ENCODE assay signal across 21 mouse cellular contexts in genomic region chr11:96203789-96204186, GRCm38 (mm10). TPM values are rescaled to one million over a fixed set of nuclear protein-coding genes. Genes with fewer than 3 reads are reported as not detected.
DNase-seq lines count a peak whose midpoint lies in the region; ATAC-seq and TF ChIP-seq lines count a peak whose summit lies in the region.
"Had no signal": no experiment of that assay in that cellular context is flagged by ENCODE, and none has a peak within 500 bp of the region (broad histone marks: within the 10 kb centered on the region; RNA-seq: fewer than 3 reads in every experiment).

No protein-coding gene starts in this region.

- intact Hi-C loops in heart, postnatal 14 days (cut with DNase I), result loop anchor here (5.0 kb wide), 2 partner anchors 74 to 196 kb away; partner anchors contain the start of gene Igf2bp1

- peak overlapping the region; percentile 40 for H3K4me3 ChIP-seq in heart, embryonic 10.5 days
- H3K4me3 ChIP-seq in kidney, postnatal 0 days (replicated peaks; ENCODE audit: low read depth, low read length), result no peak overlapping the region
- peak overlapping the region; percentile 13 to 47 for H3K4me3 ChIP-seq in ES-E14 (ENCODE audit: insufficient read depth in 1 of 2, low read depth in 1 of 2, low read length in 2 of 2, poor library complexity in 1 of 2, severe bottlenecking in 1 of 2)
- peak overlapping the region; percentile 12 for H3K4me3 ChIP-seq in limb, embryonic 12.5 days (replicated peaks)
- H3K4me3 ChIP-seq: embryonic facial prominence, embryonic 12.5 days; limb, embryonic 13.5 days; midbrain, embryonic 15.5 days had no signal

- in situ Hi-C loops in ES-E14 (cut with MboI; ENCODE audit: low sequenced_read_pairs in 2 of 2, unreplicated experiment in 2 of 2), result no loop called here

- no peak for ATAC-seq in kidney, postnatal 0 days (replicated peaks; ENCODE audit: low FRiP score, low read depth)
- no peak for ATAC-seq in limb, embryonic 12.5 days (ENCODE audit: insufficient number of reproducible peaks, insufficient read depth, low FRiP score, low TSS enrichment, low read depth)
- ATAC-seq: inflammation-experienced regulatory T-cells, adult 6 months; midbrain, embryonic 15.5 days had no signal

- H3K9me3 ChIP-seq in heart, embryonic 10.5 days, result no peaks in the 10 kb centered on the region
- H3K9me3 ChIP-seq in kidney, postnatal 0 days (replicated peaks; ENCODE audit: low read length), result no peaks in the 10 kb centered on the region
- H3K9me3 ChIP-seq in ES-E14 (ENCODE audit: control insufficient read depth, insufficient read depth, low read depth, low read length), result no peaks in the 10 kb centered on the region
- no peaks in the 10 kb centered on the region for H3K9me3 ChIP-seq in limb, embryonic 12.5 days
- H3K9me3 ChIP-seq: embryonic facial prominence, embryonic 12.5 days; limb, embryonic 13.5 days; midbrain, embryonic 15.5 days had no signal

- no peak overlapping the region for H3K27ac ChIP-seq in heart, embryonic 10.5 days
- no peak overlapping the region for H3K27ac ChIP-seq in kidney, postnatal 0 days
- H3K27ac ChIP-seq in ES-E14 (ENCODE audit: insufficient read depth, low read depth, low read length, poor library complexity, severe bottlenecking), result no peak overlapping the region
- H3K27ac ChIP-seq in limb, embryonic 12.5 days, result no peak overlapping the region
- H3K27ac ChIP-seq: embryonic facial prominence, embryonic 12.5 days; limb, embryonic 13.5 days; macrophage; midbrain, embryonic 15.5 days had no signal

- DNase-seq in heart, embryonic 10.5 days (ENCODE audit: low spot score), result no peak
- DNase-seq in heart, postnatal 14 days, result no peak
- DNase-seq in kidney, postnatal 0 days (ENCODE audit: low spot score), result no peak
- no peak for DNase-seq in kidney, adult 8-10 months
- DNase-seq in ES-E14 (ENCODE audit: low read depth, low spot score), result no peak
- DNase-seq in cerebellum, adult 11-12 months, result no peak
- no peak for DNase-seq in spleen, postnatal 4 days (ENCODE audit: low spot score in 2 of 2)
- DNase-seq: adrenal gland, adult 2 months; cerebellum, adult 9-11 months; lung, adult 18-20 months; right cerebral cortex, postnatal 14 days had no signal

- H3K27me3 ChIP-seq in heart, embryonic 10.5 days (ENCODE audit: insufficient read depth, poor library complexity, severe bottlenecking), result peaks cover 100% of the 10 kb centered on the region
- peaks cover 83% of the 10 kb centered on the region for H3K27me3 ChIP-seq in kidney, postnatal 0 days (ENCODE audit: insufficient read depth, low read length)
- H3K27me3 ChIP-seq in limb, embryonic 12.5 days, result peaks cover 95% of the 10 kb centered on the region

- 1% methylated on average over 16 of the region's 16 CpGs for WGBS in heart, embryonic 10.5 days
- WGBS in kidney, postnatal 0 days, result 2% methylated on average over 16 of the region's 16 CpGs
- under 1% methylated on average over 16 of the region's 16 CpGs for WGBS in limb, embryonic 12.5 days

- H3K9ac ChIP-seq in kidney, postnatal 0 days (ENCODE audit: low read depth, low read length), result no peak overlapping the region
- H3K9ac ChIP-seq in ES-E14 (ENCODE audit: insufficient read depth, low read depth, low read length, poor library complexity, severe bottlenecking), result peak overlapping the region; percentile 27; the same call in 1 of the 2 replicates
- no peak overlapping the region for H3K9ac ChIP-seq in limb, embryonic 12.5 days (replicated peaks)
- H3K9ac ChIP-seq: embryonic facial prominence, embryonic 12.5 days; limb, embryonic 13.5 days; midbrain, embryonic 15.5 days had no signal

- peak overlapping the region; percentile 23; the same call in 1 of the 2 replicates for H3K4me2 ChIP-seq in kidney, postnatal 0 days (ENCODE audit: low read length)
- H3K4me2 ChIP-seq in limb, embryonic 12.5 days, result no peak overlapping the region; the same call in 1 of the 2 replicates
- H3K4me2 ChIP-seq: embryonic facial prominence, embryonic 12.5 days; limb, embryonic 13.5 days; midbrain, embryonic 15.5 days had no signal

- no peak for TF ChIP-seq CTCF in kidney, postnatal 0 days (IDR thresholded peaks at IDR 0.05; ENCODE audit: low read depth)

- no peaks in the 10 kb centered on the region for H3K36me3 ChIP-seq in heart, embryonic 10.5 days
- no peaks in the 10 kb centered on the region for H3K36me3 ChIP-seq in kidney, postnatal 0 days (ENCODE audit: insufficient read depth, low read length)
- H3K36me3 ChIP-seq in ES-E14 (ENCODE audit: control insufficient read depth, insufficient read depth, low read length, poor library complexity, severe bottlenecking), result no peaks in the 10 kb centered on the region
- H3K36me3 ChIP-seq in limb, embryonic 12.5 days, result no peaks in the 10 kb centered on the region
- H3K36me3 ChIP-seq: embryonic facial prominence, embryonic 12.5 days; limb, embryonic 13.5 days; midbrain, embryonic 15.5 days had no signal

- H3K4me1 ChIP-seq in heart, embryonic 10.5 days, result peaks cover 4% of the 10 kb centered on the region
- no peaks in the 10 kb centered on the region for H3K4me1 ChIP-seq in kidney, postnatal 0 days (replicated peaks; ENCODE audit: insufficient read depth, low read length)
- peaks cover 9 to 10% of the 10 kb centered on the region in 2 experiments; a peak in 1 of 4 replicates for H3K4me1 ChIP-seq in ES-E14 (ENCODE audit: control insufficient read depth in 2 of 2, insufficient read depth in 2 of 2, low read length in 2 of 2, poor library complexity in 1 of 2)
- 0 out of 2 replicates have a peak, but pooled peaks cover 8% of the 10 kb centered on the region for H3K4me1 ChIP-seq in limb, embryonic 12.5 days (replicated peaks)
- H3K4me1 ChIP-seq: embryonic facial prominence, embryonic 12.5 days; limb, embryonic 13.5 days; midbrain, embryonic 15.5 days had no signal

TF ChIP-seq in ES-E14, 5 proteins besides CTCF, POLR2A, EP300 and RAD21:
- TF ChIP-seq ZNF384 (IDR thresholded peaks at IDR 0.05; ENCODE audit: low read depth, low read length), result no peak
- TF ChIP-seq HCFC1 (IDR thresholded peaks at IDR 0.05; ENCODE audit: borderline replicate concordance, insufficient read depth, low read length), result no peak
- TF ChIP-seq CHD2 (IDR thresholded peaks at IDR 0.05; ENCODE audit: low read depth, low read length), result no peak
- no peak for TF ChIP-seq ZC3H11A (IDR thresholded peaks at IDR 0.05; ENCODE audit: borderline replicate concordance, low read depth, low read length)
- TF ChIP-seq MAFK (IDR thresholded peaks at IDR 0.05; ENCODE audit: insufficient read depth, low read depth, low read length), result no peak

RNA-seq across cellular contexts. Expression of gene Hoxb13, which starts 9.7 kb away (rescaled TPM):
- polyA plus RNA-seq in heart, embryonic 10.5 days (2016; fragmentation: Nextera tagmentation; extraction: Ambion mirVana), result not detected in 2 replicates
- not detected for total RNA-seq in heart, postnatal 14 days (2021)
- polyA plus RNA-seq in kidney, postnatal 0 days (2015; fragmentation: Nextera tagmentation; extraction: Ambion mirVana), result not detected in 2 replicates
- total RNA-seq in ES-E14 (2012; rRNA removed), result 0.48 and 1.4 TPM in 2 replicates
- polyA plus RNA-seq in limb, embryonic 12.5 days (2016; fragmentation: Nextera tagmentation; extraction: Ambion mirVana), result not detected in 2 replicates
- total RNA-seq: adrenal gland, adult 2 months; granulocyte monocyte progenitor cell, adult 5-6 weeks; layer of hippocampus, postnatal 14 days; neutrophil, adult 5-6 weeks had no signal
- polyA plus RNA-seq: adrenal gland, adult 2 months; embryonic facial prominence, embryonic 12.5 days; heart, postnatal 0 days; inflammation-experienced regulatory T-cells, adult 6 months; limb, embryonic 13.5 days; macrophage; midbrain, embryonic 15.5 days had no signal
